Mouse (Mus musculus): Measurements from ENCODE around the gene Eif4g1. TPM values are rescaled to one million over a fixed set of nuclear protein-coding genes. Genes with fewer than 3 reads are reported as not detected.

Eif4g1 gene
- total RNA-seq, 2 experiments from 2014 or later, result 336 to 405 TPM

DNA sequence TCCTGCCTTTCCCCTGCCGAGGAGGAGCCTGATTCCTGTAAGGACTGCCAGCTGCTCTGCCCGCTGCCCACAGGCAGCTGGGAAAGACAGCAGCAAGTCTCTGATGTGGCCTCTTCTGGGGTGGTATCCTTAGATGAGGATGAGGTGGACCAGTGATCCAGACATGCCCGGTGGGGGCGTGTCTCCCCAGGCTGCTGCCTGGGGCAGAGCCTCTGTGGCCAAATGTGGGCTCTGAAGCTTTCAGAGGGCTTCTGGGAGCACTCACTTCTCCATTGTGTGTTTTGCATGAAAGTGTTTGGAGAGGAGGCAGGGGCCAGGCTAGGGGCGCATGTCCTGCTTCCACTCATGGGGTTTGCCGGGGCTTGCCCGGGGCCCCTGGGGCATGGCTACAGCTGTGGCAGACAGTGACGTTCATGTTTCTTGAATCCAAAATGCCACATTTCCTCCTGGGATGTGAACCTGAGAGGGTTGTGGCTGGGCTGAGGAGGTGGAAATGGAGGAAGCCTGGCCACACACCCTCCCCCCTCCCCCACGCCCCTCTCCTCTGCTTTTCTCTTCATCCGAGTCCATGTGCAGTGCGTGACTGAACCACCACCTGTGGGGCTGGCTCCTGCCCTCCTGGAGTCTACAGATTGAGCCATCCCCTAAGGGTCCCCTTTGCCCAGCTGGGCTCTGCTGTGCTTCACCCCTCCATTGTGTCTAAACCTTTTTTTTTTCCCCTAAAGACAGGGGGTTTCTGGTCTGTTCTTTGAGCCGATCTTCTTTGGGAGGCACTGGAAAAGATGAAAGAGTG is 33.8 kb downstream of the Eif4g1 start:
- no peak for ATAC-seq (replicated peaks; ENCODE audit: low FRiP score, low TSS enrichment, poor library complexity, severe bottlenecking)

DNA sequence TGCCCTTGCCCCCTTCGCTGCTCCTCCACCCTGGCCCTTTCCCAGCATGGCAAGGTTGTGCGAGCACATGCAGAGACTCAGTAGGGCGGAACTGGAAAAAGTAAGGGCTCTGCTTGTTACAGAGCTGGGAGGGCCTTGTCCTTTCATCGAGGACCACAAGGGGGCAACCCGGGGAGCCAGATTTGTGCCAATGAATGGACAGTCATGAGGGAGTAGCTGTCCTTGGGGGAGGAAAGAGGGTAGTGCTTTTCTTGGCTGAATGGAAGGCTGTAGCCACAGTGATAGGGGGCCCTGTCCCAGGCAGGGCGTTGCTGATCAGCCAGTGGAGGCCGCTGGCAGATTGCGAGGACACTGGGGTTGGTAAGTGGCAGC is 34.4 kb downstream of the Eif4g1 start:
- peak; percentile 79 for ATAC-seq (replicated peaks; ENCODE audit: low FRiP score, low TSS enrichment, poor library complexity, severe bottlenecking)

DNA sequence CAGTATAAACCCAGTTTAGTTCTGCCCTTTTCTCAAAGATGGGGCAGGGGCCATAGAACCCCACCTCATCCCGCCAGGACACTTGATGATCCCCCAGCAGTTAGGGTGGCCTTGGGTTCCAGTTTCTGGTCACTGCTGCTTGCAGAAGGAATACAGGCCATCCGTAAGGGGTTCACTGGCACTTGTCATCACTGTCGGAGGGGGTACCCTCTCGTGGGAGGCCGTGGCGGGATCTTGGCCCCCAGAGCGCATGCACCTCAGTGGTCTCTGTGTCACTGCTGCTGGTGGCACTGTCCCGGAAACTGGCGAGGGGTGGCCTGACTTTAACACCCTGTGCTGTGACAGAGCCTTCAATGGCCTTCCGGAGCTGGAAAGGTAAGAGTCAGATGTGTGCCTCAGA is 35.0 kb downstream of the Eif4g1 start:
- no peak for ATAC-seq (replicated peaks; ENCODE audit: low FRiP score, low TSS enrichment, poor library complexity, severe bottlenecking)

GRCm38 (mm10) chr16:20703699-20704400 is 35.7 kb downstream of the Eif4g1 start:
- 0 out of 2 replicates have a peak, but pooled peaks have one; percentile 29 for ATAC-seq (replicated peaks; ENCODE audit: low FRiP score, low TSS enrichment, poor library complexity, severe bottlenecking)

GRCm38 (mm10) chr16:20705786-20706185 is 37.7 kb downstream of the Eif4g1 start:
- ATAC-seq (replicated peaks; ENCODE audit: low FRiP score, low TSS enrichment, poor library complexity, severe bottlenecking), result no peak

DNA sequence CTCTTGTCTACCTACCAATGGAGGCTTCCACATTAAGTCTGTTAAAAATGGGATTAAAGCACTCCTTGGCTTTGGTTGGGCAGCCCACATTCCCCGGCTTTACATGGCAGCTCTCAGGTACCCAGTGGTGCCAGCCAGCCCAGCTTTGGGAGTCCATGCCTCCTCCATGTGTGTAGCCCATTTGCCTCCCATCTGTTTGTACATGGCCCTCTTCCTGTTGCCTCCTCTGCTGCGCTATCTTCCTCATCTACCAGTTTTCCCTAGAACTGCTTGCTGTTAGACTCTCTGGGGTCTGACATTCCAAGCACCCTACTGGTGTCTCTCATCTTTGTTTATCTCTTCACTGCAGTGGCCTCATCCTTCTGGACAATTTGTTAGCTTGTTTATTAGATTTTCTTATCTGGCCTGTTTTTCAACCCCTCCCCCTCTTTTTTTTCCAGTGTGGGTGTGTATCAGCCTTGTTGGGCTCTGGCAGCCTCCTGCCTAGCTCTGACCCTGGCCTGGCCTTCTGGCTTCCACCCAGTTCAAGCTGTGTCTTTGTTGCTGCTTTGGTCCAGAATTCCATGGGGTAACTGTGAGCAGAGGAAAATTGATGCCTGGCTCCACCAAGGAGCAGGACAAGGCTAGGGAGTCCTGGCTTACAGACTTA is 38.4 kb downstream of the Eif4g1 start:
- ATAC-seq (replicated peaks; ENCODE audit: low FRiP score, low TSS enrichment, poor library complexity, severe bottlenecking), result no peak

GRCm38 (mm10) chr16:20708220-20708938 is 40.3 kb downstream of the Eif4g1 start:
- ATAC-seq (replicated peaks; ENCODE audit: low FRiP score, low TSS enrichment, poor library complexity, severe bottlenecking), result no peak

- ATAC-seq (replicated peaks; ENCODE audit: low FRiP score, low TSS enrichment, poor library complexity, severe bottlenecking), result no peak
Measured at GRCm38 (mm10) chr16:20708939-20709734, 41.0 kb downstream of the Eif4g1 start.

GRCm38 (mm10) chr16:20710370-20710769 is 42.3 kb downstream of the Eif4g1 start:
- ATAC-seq (replicated peaks; ENCODE audit: low FRiP score, low TSS enrichment, poor library complexity, severe bottlenecking), result no peak

GRCm38 (mm10) chr16:20710810-20711209 is 42.7 kb downstream of the Eif4g1 start:
- ATAC-seq (replicated peaks; ENCODE audit: low FRiP score, low TSS enrichment, poor library complexity, severe bottlenecking), result peak; percentile 47

DNA sequence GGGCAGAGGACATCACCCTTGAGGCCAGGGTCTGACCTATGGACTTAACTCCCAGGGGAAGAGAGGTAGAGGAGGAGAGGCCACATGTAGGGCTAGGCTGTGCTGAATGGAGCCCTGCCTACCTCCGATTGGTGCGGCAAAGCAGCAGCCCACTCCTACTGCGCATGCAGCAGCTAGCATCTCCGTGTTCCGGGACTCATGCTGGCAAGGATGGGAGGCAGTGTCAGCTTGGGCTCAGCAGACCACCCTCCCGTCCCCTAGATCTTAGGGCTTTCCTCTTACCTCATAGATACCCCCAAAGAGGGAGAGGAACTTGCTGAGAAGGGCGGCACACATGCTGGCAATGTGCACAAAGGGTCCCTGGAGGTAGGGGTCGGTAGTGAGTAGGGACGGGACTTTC is 44.1 kb downstream of the Eif4g1 start:
- ATAC-seq (replicated peaks; ENCODE audit: low FRiP score, low TSS enrichment, poor library complexity, severe bottlenecking), result no peak

- 0 out of 2 replicates have a peak, but pooled peaks have one; percentile 16 for ATAC-seq (replicated peaks; ENCODE audit: low FRiP score, low TSS enrichment, poor library complexity, severe bottlenecking)
Measured at GRCm38 (mm10) chr16:20712889-20713288, 44.8 kb downstream of the Eif4g1 start.

DNA sequence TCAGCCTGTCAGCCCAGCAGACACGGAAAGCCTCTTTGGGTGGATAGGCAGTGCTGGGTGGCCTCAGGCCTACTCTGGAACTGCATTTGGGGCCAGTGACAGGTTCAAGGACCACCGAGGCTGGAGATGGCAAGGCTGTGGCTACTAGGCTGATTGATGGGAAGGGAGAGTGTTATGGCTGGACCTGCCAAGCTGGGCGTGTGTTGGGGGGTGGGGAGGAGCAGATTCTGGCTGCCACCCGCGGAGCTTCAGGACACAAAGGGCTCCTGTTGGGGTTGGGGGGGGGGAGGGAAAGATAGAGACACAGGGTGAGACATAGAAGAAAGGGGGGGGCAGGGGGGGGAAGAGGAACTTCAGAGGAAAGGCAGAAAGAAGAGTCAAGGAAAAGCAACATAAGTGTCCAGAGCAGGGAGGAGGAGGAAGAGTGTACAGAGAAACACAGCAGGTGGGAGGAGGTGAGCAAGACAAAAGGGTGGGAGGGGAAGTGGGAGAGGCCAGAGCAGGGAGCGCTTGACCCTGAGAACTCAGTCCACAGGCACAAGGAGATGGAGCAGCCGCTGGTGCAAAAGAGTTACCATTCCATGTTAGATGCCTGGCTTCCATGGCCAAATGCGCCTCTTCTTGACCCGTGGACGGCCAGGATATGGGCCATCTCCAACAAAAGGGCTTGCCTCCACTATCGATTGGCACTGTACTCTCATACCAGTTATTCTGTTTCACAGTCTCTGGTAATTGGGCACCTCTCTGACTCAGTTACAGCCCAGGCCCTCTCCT is 46.4 kb downstream of the Eif4g1 start:
- no peak for ATAC-seq (replicated peaks; ENCODE audit: low FRiP score, low TSS enrichment, poor library complexity, severe bottlenecking)

GRCm38 (mm10) chr16:20715161-20715560 is 47.0 kb downstream of the Eif4g1 start:
- ATAC-seq (replicated peaks; ENCODE audit: low FRiP score, low TSS enrichment, poor library complexity, severe bottlenecking), result no peak

- no peak for ATAC-seq (replicated peaks; ENCODE audit: low FRiP score, low TSS enrichment, poor library complexity, severe bottlenecking)
Measured at GRCm38 (mm10) chr16:20715566-20715965, 47.5 kb downstream of the Eif4g1 start.

- ATAC-seq (replicated peaks; ENCODE audit: low FRiP score, low TSS enrichment, poor library complexity, severe bottlenecking), result 0 out of 2 replicates have a peak, but pooled peaks have one; percentile 19
Measured at GRCm38 (mm10) chr16:20715976-20716840, 48.1 kb downstream of the Eif4g1 start.

GRCm38 (mm10) chr16:20716841-20717180 is 48.7 kb downstream of the Eif4g1 start:
- ATAC-seq (replicated peaks; ENCODE audit: low FRiP score, low TSS enrichment, poor library complexity, severe bottlenecking), result peak; percentile 30; the same call in 1 of the 2 replicates

Data from megakaryocyte-erythroid progenitor cell, adult 5-6 weeks (primary cell).